Mouse (Mus musculus): ENCODE data around the gene Lhx8. TPM values are rescaled to one million over a fixed set of nuclear protein-coding genes. Genes with fewer than 3 reads are reported as not detected.

The Lhx8 gene
- polyA plus RNA-seq, 1 experiment = not detected

DNA sequence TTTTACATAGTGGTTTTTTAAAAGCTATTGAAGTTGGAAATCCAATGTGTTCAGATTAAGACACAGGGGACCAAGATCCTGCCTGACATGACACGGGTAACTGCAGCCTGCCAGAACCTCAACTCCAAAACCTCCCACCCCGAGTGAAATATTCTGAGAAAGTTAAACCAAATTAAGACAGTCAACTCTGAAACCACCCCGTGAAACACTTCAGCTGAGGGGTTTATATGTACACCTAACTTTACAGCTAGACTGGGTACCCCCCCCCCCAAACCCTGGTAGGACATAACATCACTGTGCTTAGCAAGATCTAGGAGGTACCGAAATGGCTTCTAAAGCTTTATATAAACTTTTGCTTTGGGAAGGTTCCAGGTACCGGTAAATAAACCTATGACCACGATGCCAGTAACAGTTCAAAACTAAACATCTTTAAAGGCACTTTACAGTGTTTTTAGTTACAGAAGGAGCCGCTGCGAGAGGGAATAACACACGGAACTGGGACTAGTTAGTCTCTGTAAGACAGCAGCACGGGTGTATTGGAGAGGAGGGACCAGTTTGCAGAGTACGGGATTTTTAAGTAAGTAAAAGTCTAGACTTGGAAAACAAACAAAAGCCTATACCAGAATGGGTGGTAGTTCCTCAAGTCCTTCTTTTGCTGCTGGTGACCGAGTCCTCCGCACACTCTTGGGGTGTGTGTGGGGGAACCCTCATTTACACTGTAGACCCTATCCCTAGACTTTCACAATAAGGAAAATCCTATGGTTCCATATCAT, 3.2 kb downstream of the Lhx8 start:
- no peak for TF ChIP-seq POLR2A (IDR thresholded peaks at IDR 0.05; ENCODE audit: low read depth, low read length)
- TF ChIP-seq CTCF (IDR thresholded peaks at IDR 0.05; ENCODE audit: extremely low read depth, insufficient read depth, insufficient read length, insufficient replicate concordance) = no peak
- H3K36me3 ChIP-seq (ENCODE audit: control insufficient read depth, insufficient read depth, low read length) = no peaks in the 10 kb centered on the region
- H3K27me3 ChIP-seq (ENCODE audit: control insufficient read depth, insufficient read depth, low read length) = peaks cover 28% of the 10 kb centered on the region
- DNase-seq (ENCODE audit: low read depth in 1 of 2, low spot score in 2 of 2) = no peak
- WGBS = 6% methylated on average over 13 of the region's 13 CpGs
- no peak overlapping the region for H3K4me3 ChIP-seq (ENCODE audit: extremely low read depth, insufficient read depth, insufficient read length)
- peaks cover 2% of the 10 kb centered on the region; the same call in 1 of the 2 replicates for H3K4me1 ChIP-seq (ENCODE audit: control insufficient read depth, insufficient read depth, insufficient read length)
- no peak overlapping the region for H3K27ac ChIP-seq (ENCODE audit: insufficient read depth, low read length)

DNA sequence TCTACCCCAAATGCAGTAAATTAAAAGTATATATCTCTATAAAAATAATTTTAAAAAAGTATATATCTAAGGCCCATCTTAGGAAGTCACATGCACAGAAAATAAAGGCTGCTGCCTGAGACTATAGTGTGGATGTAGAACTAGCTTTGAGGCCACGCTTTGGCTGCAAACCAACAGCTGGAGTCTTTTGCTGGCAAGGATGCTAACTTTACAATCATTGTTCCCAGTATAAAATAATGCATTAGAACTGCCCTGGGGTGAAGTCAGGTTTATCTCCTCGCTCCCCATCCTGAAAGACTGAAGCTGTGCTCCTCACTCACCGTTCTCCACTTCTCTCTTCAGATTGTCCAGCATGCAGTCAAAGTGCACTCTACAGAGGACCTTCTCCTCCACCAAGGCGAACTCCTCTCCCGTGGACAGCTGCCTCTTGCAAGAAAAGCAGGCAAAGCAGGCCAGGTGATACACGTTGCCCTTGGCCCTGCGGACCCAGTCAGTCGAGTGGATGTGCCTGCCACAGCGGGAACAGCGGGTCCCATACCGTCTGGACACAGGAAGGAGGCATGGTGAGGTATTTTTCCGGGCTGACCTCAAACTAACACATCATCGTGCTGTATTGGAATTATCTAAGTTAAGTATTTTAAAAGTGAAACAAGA, 8.4 kb downstream of the Lhx8 start:
- H3K27ac ChIP-seq (ENCODE audit: insufficient read depth, low read length) = no peak overlapping the region
- 68% methylated on average over 13 of the region's 13 CpGs for WGBS
- DNase-seq (ENCODE audit: low read depth in 1 of 2, low spot score in 2 of 2) = no peak
- no peak overlapping the region for H3K4me3 ChIP-seq (ENCODE audit: extremely low read depth, insufficient read depth, insufficient read length)
- 0 out of 2 replicates have a peak, but pooled peaks cover 4% of the 10 kb centered on the region for H3K27me3 ChIP-seq (ENCODE audit: control insufficient read depth, insufficient read depth, low read length)
- no peak for TF ChIP-seq CTCF (IDR thresholded peaks at IDR 0.05; ENCODE audit: extremely low read depth, insufficient read depth, insufficient read length, insufficient replicate concordance)
- TF ChIP-seq POLR2A (IDR thresholded peaks at IDR 0.05; ENCODE audit: low read depth, low read length) = no peak
- H3K36me3 ChIP-seq (ENCODE audit: control insufficient read depth, insufficient read depth, low read length) = no peaks in the 10 kb centered on the region
- no peaks in the 10 kb centered on the region for H3K4me1 ChIP-seq (ENCODE audit: control insufficient read depth, insufficient read depth, insufficient read length)

DNA sequence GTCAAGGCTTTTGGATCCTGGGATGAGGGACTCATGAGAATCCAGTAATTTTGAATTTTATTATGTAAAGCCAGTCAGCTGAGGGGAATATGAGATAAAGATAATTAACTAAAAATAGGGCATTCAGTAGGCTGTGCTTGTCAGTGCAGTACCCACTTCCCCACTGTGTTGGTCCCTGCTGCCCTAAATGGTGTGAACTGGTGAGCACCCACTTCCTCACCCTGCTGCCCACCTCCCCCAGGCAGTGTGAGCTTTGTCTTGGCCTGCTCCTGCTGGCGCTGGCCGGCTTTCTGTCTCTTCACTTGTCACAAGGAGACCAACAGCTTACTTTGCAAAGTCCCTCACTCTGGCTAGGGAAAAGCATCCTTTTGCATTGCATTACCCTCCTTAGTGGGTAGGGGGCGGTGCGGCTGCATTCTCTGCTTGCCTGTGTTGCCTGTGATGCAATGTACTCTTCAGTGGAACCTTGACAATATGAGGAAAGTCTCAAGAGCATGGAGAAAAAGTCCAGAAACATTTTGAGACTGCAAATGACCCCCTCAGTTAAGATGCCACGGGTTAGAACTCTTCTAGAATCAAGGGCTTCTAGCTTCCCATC, 12.7 kb downstream of the Lhx8 start:
- no peaks in the 10 kb centered on the region for H3K36me3 ChIP-seq (ENCODE audit: control insufficient read depth, insufficient read depth, low read length)
- 23% methylated on average over 5 of the region's 5 CpGs for WGBS
- no peak overlapping the region for H3K27ac ChIP-seq (ENCODE audit: insufficient read depth, low read length)
- TF ChIP-seq POLR2A (IDR thresholded peaks at IDR 0.05; ENCODE audit: low read depth, low read length) = no peak
- no peak for TF ChIP-seq CTCF (IDR thresholded peaks at IDR 0.05; ENCODE audit: extremely low read depth, insufficient read depth, insufficient read length, insufficient replicate concordance)
- no peak overlapping the region for H3K4me3 ChIP-seq (ENCODE audit: extremely low read depth, insufficient read depth, insufficient read length)
- no peaks in the 10 kb centered on the region for H3K27me3 ChIP-seq (ENCODE audit: control insufficient read depth, insufficient read depth, low read length)
- H3K4me1 ChIP-seq (ENCODE audit: control insufficient read depth, insufficient read depth, insufficient read length) = no peaks in the 10 kb centered on the region
- no peak for DNase-seq (ENCODE audit: low read depth in 1 of 2, low spot score in 2 of 2)

DNA sequence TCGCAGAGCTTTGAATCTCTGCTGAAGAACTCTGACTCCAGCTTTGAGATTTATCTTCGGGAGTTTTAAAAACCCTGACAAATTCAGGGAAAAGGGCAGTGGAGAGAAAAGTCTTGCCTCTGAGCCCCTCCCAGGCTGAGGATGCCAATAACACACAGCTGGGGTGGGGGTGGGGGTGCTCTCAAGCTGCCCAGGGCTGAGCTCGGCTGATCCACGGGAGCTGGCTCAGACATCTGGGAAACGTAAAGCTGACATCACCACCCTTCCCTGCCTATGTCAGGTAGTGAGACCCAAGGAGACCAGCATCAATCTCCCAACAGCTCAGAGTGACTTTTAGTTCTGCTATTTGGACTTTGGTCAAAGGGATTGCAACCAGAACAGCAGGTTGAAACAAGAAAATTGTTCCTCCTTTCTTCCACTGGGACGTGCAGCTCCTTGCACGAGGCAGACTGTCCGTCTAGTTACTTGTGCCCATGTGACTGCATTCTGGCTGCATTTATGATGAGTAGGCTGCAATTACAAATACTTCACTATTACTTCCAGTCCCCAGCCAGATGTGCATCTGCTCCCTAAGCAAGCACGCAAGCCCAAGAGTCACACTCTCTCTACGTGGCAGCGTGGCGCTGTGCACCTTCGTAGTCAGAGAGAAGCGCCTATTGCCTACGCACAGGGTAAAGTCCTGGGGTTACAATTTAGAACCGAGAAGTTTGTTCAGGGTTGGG, 25.1 kb downstream of the Lhx8 start:
- Histone ChIP-seq H3K4me1 (ENCODE audit: control insufficient read depth, insufficient read depth, insufficient read length) (no peaks in the 10 kb centered on the region), H3K27me3 (ENCODE audit: control insufficient read depth, insufficient read depth, low read length) (no peaks in the 10 kb centered on the region), H3K36me3 (ENCODE audit: control insufficient read depth, insufficient read depth, low read length) (no peaks in the 10 kb centered on the region), H3K4me3 (ENCODE audit: extremely low read depth, insufficient read depth, insufficient read length) (no peak overlapping the region), H3K27ac (ENCODE audit: insufficient read depth, low read length) (no peak overlapping the region)
- WGBS = 68% methylated on average over 16 of the region's 16 CpGs
- TF ChIP-seq CTCF (IDR thresholded peaks at IDR 0.05; ENCODE audit: extremely low read depth, insufficient read depth, insufficient read length, insufficient replicate concordance) = no peak
- TF ChIP-seq POLR2A (IDR thresholded peaks at IDR 0.05; ENCODE audit: low read depth, low read length) = no peak
- no peak for DNase-seq (ENCODE audit: low read depth in 1 of 2, low spot score in 2 of 2)

DNA sequence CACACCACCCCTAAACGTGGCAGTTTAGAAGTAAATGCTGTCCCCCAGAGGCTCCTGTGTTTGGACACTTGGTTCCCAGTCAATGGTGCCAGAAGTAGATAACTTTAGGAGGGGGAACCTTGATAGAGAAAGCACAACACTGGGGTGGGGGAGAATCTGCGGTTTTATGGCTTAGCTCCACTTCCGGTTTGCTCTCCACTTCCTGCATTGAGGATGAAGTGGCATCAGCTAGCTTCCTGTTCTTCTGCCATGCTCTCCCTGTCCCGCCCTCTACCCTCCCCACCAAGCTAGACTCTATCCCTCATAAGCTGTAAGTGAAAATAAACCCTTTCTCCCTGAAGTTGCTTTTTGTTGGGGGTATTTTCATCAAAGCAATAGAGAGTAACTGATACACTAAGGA, 29.4 kb downstream of the Lhx8 start:
- Histone ChIP-seq H3K36me3 (ENCODE audit: control insufficient read depth, insufficient read depth, low read length) (no peaks in the 10 kb centered on the region), H3K4me1 (ENCODE audit: control insufficient read depth, insufficient read depth, insufficient read length) (no peaks in the 10 kb centered on the region), H3K27me3 (ENCODE audit: control insufficient read depth, insufficient read depth, low read length) (no peaks in the 10 kb centered on the region), H3K27ac (ENCODE audit: insufficient read depth, low read length) (no peak overlapping the region), H3K4me3 (ENCODE audit: extremely low read depth, insufficient read depth, insufficient read length) (no peak overlapping the region)
- 28% methylated on average over 4 of the region's 4 CpGs for WGBS
- no peak for DNase-seq (ENCODE audit: low read depth in 1 of 2, low spot score in 2 of 2)
- TF ChIP-seq POLR2A (IDR thresholded peaks at IDR 0.05; ENCODE audit: low read depth, low read length) (no peak), CTCF (IDR thresholded peaks at IDR 0.05; ENCODE audit: extremely low read depth, insufficient read depth, insufficient read length, insufficient replicate concordance) (no peak)

DNA sequence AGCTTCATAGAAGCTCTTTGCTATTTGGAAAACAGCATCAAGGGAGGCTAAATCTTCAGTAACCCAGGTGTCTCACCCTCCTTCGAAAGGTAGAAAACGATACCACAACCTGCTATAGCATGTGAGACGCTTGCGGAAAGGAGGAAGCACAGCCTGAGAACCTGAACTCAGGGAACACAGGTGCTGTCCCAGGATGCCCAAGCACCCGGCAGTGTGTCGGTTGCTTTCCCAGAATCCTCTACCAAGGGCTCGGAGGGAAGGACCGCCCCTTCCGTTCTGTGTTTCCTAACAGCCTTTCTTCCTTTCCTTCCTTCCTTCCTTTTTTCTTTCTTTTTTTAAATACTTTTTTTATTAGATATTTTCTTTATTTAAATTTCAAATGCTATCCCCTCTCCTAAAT, 30.5 kb downstream of the Lhx8 start:
- Histone ChIP-seq H3K27me3 (ENCODE audit: control insufficient read depth, insufficient read depth, low read length) (no peaks in the 10 kb centered on the region), H3K4me1 (ENCODE audit: control insufficient read depth, insufficient read depth, insufficient read length) (no peaks in the 10 kb centered on the region), H3K36me3 (ENCODE audit: control insufficient read depth, insufficient read depth, low read length) (no peaks in the 10 kb centered on the region), H3K4me3 (ENCODE audit: extremely low read depth, insufficient read depth, insufficient read length) (no peak overlapping the region), H3K27ac (ENCODE audit: insufficient read depth, low read length) (no peak overlapping the region)
- 91% methylated on average over 9 of the region's 9 CpGs for WGBS
- DNase-seq (ENCODE audit: low read depth in 1 of 2, low spot score in 2 of 2) = no peak
- TF ChIP-seq POLR2A (IDR thresholded peaks at IDR 0.05; ENCODE audit: low read depth, low read length) (no peak), CTCF (IDR thresholded peaks at IDR 0.05; ENCODE audit: extremely low read depth, insufficient read depth, insufficient read length, insufficient replicate concordance) (no peak)
